Mouse (Mus musculus) activated CD4-positive, CD25-positive, alpha-beta regulatory T cell (primary cell): ENCODE data around the gene Rps4x. TPM values are rescaled to one million over a fixed set of nuclear protein-coding genes. Genes with fewer than 3 reads are reported as not detected.

ENCODE experiments used
- polyA plus RNA-seq, 2 experiments: library from polyadenylated mRNA; unstranded; fragments of 100-300 nt; shearing (Covaris generic); gene quantifications; one replicate each; pipeline ENCODE4 v1.2.1; 2017

Rps4x gene
- polyA plus RNA-seq = 1,000 to 10,000 TPM in 1 of 2 experiments, 100 to 1,000 TPM in 1; 618 to 1,063 TPM

DNA sequence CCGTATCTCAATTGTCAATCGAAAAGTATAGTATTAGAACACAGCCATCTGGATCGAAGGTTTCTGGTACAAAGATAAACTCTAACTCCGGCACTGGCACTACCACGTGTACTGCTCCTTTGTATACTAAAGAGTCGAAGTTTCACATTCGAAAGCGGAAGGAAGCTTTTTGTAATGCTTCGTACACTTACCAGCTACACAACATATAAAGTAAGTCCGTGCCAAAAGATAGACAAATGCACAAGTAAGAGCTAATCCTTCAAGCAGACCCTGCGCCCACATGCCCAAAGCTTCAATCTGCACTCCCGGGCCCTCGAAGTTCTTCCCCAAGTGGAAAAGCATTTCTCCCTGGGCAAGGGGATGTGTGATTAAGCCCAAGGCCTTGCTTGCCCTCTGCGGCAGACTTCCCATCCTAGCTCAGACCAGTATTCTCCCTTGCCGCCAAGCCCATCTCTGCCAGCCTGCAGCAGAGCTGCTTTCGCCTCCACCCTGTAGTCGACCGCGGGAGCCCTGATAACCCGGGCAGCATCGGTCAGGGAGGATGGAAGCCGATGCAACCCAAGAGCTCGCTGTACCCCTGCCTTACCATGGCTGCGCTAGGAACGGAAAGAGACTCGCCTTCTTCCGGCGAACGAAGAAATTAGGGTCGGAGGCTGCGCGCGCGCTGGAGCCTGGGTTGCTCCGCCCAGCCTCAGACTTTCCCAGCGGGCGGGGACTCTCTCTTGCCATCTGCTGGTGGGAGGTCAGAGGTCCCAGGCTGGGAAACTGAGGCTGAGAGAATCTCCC is at the start of gene Rps4x:
TSS of gene Rps4x (minus strand) at position 683 of the 786 bp plus-strand sequence.

DNA sequence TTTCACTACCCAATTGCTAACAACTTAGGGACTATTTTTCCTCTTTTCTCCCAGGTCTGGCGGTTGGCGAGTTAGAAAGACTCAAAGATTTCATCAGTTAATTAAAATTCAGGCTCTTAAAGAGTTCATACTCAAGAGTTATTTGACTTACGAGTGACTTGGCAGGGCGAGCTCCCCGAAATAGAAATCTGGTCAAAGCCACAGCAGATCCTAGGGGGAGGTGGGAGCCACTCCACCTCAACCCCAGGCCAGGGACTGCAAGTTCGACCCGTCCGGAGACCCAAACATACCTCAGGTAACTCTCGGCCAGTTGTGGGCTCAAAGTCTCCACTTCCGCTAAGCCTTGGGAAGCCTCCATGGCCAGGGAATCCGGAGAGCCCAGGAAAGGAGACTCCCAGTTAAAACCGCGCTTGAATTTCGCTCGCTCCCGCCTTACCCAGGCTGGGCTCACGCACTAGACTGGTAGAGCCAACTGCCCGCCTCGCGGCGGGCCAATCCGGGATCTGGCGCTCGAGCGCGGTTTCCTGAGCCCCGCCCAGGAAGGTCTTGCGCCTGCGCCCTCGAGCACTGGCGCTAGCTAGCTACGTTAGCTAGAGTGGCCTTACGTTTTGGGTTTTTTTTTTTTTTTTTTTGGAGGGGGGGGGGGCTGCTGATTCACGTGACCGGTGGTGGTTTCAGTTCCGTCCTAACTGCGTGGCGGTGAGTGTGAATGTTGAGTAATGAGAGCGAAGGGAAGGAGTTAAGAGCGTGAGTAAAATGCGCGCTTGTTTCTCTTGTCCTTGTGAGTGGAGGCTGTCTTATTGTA is 32.4 kb downstream of the Rps4x start, which contains the start of gene Ercc6l:
TSS of gene Ercc6l (minus strand) at position 474 of the 805 bp plus-strand sequence.

Other genes with a start within 250 kb of the Rps4x start
- gene Rtl5, start 118.1 kb downstream of the Rps4x start, polyA plus RNA-seq = under 1 TPM; 0.49 to 0.50 TPM
- 10 to 100 TPM; 22.9 to 25.5 TPM for gene Pin4, start 69.9 kb downstream of the Rps4x start, polyA plus RNA-seq
- gene Ercc6l, start 32.3 kb downstream of the Rps4x start, polyA plus RNA-seq = 1 to 10 TPM; 1.4 to 3.6 TPM
- under 1 TPM in 1 of 2 experiments, not detected in 1; 0.52 TPM for gene Cited1, start 62.8 kb upstream of the Rps4x start, polyA plus RNA-seq